Mouse (Mus musculus): ENCODE measurements around the gene Pcdh15.

GRCm38 (mm10) chr10:74203650-74204049 lies 1104.5 kb downstream of the Pcdh15 start:
- no peak for TF ChIP-seq CTCF (IDR thresholded peaks at IDR 0.05; ENCODE audit: low read depth, low read length)
- TF ChIP-seq POLR2A (IDR thresholded peaks at IDR 0.05; ENCODE audit: insufficient read depth, low read length) = no peak

Measured in ES-Bruce4 (cell line).